Mouse (Mus musculus) small intestine, adult 2 months (tissue): ENCODE measurements around the gene Rccd1.

ENCODE experiments used
- CTCF ChIP-seq: fragments of 200-500 bp; IDR thresholded peaks from 2 replicates; pipeline ENCODE4 v1.5.1; 2012; ENCODE audit warnings: low read depth, mild to moderate bottlenecking, control low read depth, inconsistent platforms, low read length, moderate library complexity, mixed read lengths; ENCODE audit not compliant: insufficient replicate concordance, insufficient read length; ENCODE audit errors: extremely low read depth
- POLR2A ChIP-seq: fragments of 200-500 bp; IDR thresholded peaks from 2 replicates; pipeline ENCODE4 v1.6.1; 2012; ENCODE audit warnings: low read depth, mild to moderate bottlenecking, control low read depth, inconsistent platforms, low read length, moderate library complexity

DNA sequence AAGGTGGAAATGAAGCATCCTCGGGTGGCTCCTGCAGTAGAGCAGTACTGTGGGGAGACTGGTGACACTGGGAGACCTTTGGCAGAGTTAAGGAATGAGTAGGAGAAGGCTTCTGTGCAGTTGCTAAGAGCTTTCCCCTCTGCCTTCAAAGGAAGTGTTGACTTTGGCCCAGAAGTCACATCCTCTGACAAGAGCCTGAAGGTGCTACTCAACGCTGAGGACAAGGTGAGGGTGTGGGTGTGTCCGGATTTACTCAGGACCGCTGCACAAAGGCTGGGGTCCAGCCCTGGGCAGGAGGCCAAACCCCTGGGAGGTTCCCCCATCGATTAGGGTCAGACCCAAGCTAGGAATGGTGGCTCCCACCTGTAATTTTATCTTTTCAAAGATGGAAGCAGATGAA lies 39.9 kb downstream of the Rccd1 start:
- TF ChIP-seq CTCF (no peak), POLR2A (no peak)
